Mouse (Mus musculus) neural tube, embryonic 13.5 days (tissue): ENCODE data around the gene Erp27. TPM values are rescaled to one million over a fixed set of nuclear protein-coding genes. Genes with fewer than 3 reads are reported as not detected.

Source experiments
- ATAC-seq: fragments of 200-750 bp; cut with Nextera tagmentation; 2 replicates; pipeline ENCODE4 v1.8.0; 2017; ENCODE audit warnings: low read depth, mild to moderate bottlenecking, moderate TSS enrichment, moderate library complexity
- H3K27ac ChIP-seq: fragments of 300-500 bp; sonication (generic); replicated peaks from 2 replicates; pipeline ENCODE4 v1.5.1; 2015; ENCODE audit warnings: moderate library complexity, mild to moderate bottlenecking, inconsistent platforms
- H3K27me3 ChIP-seq: fragments of 300-500 bp; sonication (generic); 2 replicates; pipeline ENCODE4 v1.6.1; 2015; ENCODE audit warnings: mild to moderate bottlenecking, inconsistent platforms
- H3K36me3 ChIP-seq: fragments of 300-500 bp; sonication (generic); 2 replicates; pipeline ENCODE4 v1.6.1; 2015; ENCODE audit warnings: mild to moderate bottlenecking, inconsistent platforms
- H3K4me1 ChIP-seq: fragments of 300-500 bp; sonication (generic); replicated peaks from 2 replicates; pipeline ENCODE4 v1.6.1; 2015; ENCODE audit warnings: inconsistent platforms
- H3K4me2 ChIP-seq: fragments of 300-500 bp; sonication (generic); 2 replicates; pipeline ENCODE4 v1.6.1; 2015; ENCODE audit warnings: inconsistent platforms, mild to moderate bottlenecking, moderate library complexity
- H3K4me3 ChIP-seq: fragments of 300-500 bp; sonication (generic); 2 replicates; pipeline ENCODE4 v1.5.1; 2015; ENCODE audit warnings: mild to moderate bottlenecking, inconsistent platforms
- H3K9ac ChIP-seq: fragments of 300-500 bp; sonication (generic); 2 replicates; pipeline ENCODE4 v1.6.1; 2015; ENCODE audit warnings: moderate library complexity, mild to moderate bottlenecking, inconsistent platforms
- H3K9me3 ChIP-seq: fragments of 300-500 bp; sonication (generic); 2 replicates; pipeline ENCODE4 v1.6.1; 2016; ENCODE audit warnings: inconsistent platforms
- WGBS: fragments of 180-500 bp; shearing (Covaris S2); methylation state at CpG from one replicate; pipeline ENCODE4 v1.1.7; 2015; 5-methylcytosine and 5-hydroxymethylcytosine counted together
- polyA plus RNA-seq: library from polyadenylated mRNA; unstranded; fragments of >200 nt; fragmentation: Nextera tagmentation; extraction: Ambion mirVana; gene quantifications from 2 replicates; pipeline ENCODE4 v1.2.1, GENCODE M21; 2015

Gene Erp27
- polyA plus RNA-seq, 1 experiment from 2014 or later, result not detected

GRCm38 (mm10) chr6:136937117-136937516 lies 15.1 kb upstream of the Erp27 start:
- H3K36me3 ChIP-seq, result no peaks in the 10 kb centered on the region
- H3K4me3 ChIP-seq, result no peak overlapping the region
- no peak overlapping the region for H3K27ac ChIP-seq
- no peak for ATAC-seq
- H3K9me3 ChIP-seq, result no peaks in the 10 kb centered on the region
- no peak overlapping the region for H3K4me2 ChIP-seq
- peaks cover 5% of the 10 kb centered on the region; the same call in 1 of the 2 replicates for H3K4me1 ChIP-seq
- no peak overlapping the region for H3K9ac ChIP-seq
- H3K27me3 ChIP-seq, result no peaks in the 10 kb centered on the region
- 81% methylated on average over 3 of the region's 3 CpGs for WGBS

GRCm38 (mm10) chr6:136936361-136936760 lies 14.4 kb upstream of the Erp27 start:
- no peak overlapping the region for H3K9ac ChIP-seq
- H3K4me3 ChIP-seq, result no peak overlapping the region
- no peaks in the 10 kb centered on the region for H3K9me3 ChIP-seq
- H3K4me2 ChIP-seq, result no peak overlapping the region
- ATAC-seq, result no peak
- WGBS, result 86% methylated on average over 9 of the region's 9 CpGs
- H3K27me3 ChIP-seq, result no peaks in the 10 kb centered on the region
- H3K27ac ChIP-seq, result no peak overlapping the region
- no peaks in the 10 kb centered on the region for H3K36me3 ChIP-seq
- H3K4me1 ChIP-seq, result no peaks in the 10 kb centered on the region; the same call in 1 of the 2 replicates

- Histone ChIP-seq H3K27ac (no peak overlapping the region), H3K4me2 (no peak overlapping the region), H3K27me3 (no peaks in the 10 kb centered on the region), H3K9me3 (no peaks in the 10 kb centered on the region), H3K4me1 (peaks cover 3% of the 10 kb centered on the region), H3K4me3 (no peak overlapping the region), H3K9ac (no peak overlapping the region), H3K36me3 (no peaks in the 10 kb centered on the region)
- WGBS, result 68% methylated on average over 3 of the region's 3 CpGs
- no peak for ATAC-seq
Measured at GRCm38 (mm10) chr6:136935233-136935632, 13.3 kb upstream of the Erp27 start.

DNA sequence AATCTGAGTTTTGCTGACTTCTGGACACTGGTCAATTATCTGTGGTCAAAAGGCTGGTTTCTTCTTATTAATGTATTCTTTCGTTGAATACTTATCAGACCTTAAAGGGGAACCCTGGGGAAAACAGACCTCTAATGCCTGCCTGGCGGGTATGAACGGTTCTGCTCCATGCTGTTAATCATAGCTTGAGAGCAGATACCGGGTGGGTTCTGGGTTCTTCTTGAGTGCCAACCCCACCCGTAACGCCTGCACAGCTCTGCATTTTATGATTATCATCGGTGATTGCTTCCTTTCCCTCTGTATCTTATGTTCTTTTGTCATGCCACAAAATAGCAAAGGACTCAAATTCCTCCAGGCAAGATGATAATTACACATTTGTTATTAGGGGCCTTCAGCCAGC lies 12.1 kb upstream of the Erp27 start:
- H3K4me3 ChIP-seq, result no peak overlapping the region
- no peaks in the 10 kb centered on the region for H3K27me3 ChIP-seq
- no peak overlapping the region for H3K27ac ChIP-seq
- H3K36me3 ChIP-seq, result no peaks in the 10 kb centered on the region
- H3K9me3 ChIP-seq, result no peaks in the 10 kb centered on the region
- ATAC-seq, result no peak
- 70% methylated on average over 7 of the region's 7 CpGs for WGBS
- no peak overlapping the region for H3K9ac ChIP-seq
- H3K4me2 ChIP-seq, result no peak overlapping the region
- H3K4me1 ChIP-seq, result peaks cover 3% of the 10 kb centered on the region

GRCm38 (mm10) chr6:136931246-136931645 lies 9.3 kb upstream of the Erp27 start:
- Histone ChIP-seq H3K9ac (no peak overlapping the region), H3K4me1 (peaks cover 3% of the 10 kb centered on the region), H3K4me2 (no peak overlapping the region), H3K4me3 (no peak overlapping the region), H3K36me3 (no peaks in the 10 kb centered on the region), H3K9me3 (no peaks in the 10 kb centered on the region), H3K27ac (no peak overlapping the region; the same call in 1 of the 2 replicates), H3K27me3 (no peaks in the 10 kb centered on the region)
- no peak for ATAC-seq
- WGBS, result 89% methylated on average over 13 of the region's 13 CpGs

- no peak overlapping the region for H3K4me3 ChIP-seq
- H3K27ac ChIP-seq, result no peak overlapping the region; the same call in 1 of the 2 replicates
- ATAC-seq, result no peak
- no peaks in the 10 kb centered on the region for H3K36me3 ChIP-seq
- no peaks in the 10 kb centered on the region for H3K27me3 ChIP-seq
- 0 out of 2 replicates have a peak overlapping the region, but pooled peaks have one; percentile 1 for H3K9ac ChIP-seq
- H3K4me1 ChIP-seq, result peaks cover 3% of the 10 kb centered on the region
- no peak overlapping the region for H3K4me2 ChIP-seq
- no peaks in the 10 kb centered on the region for H3K9me3 ChIP-seq
- WGBS, result 56% methylated on average over 12 of the region's 12 CpGs
Measured at GRCm38 (mm10) chr6:136930677-136931076, 8.7 kb upstream of the Erp27 start.

GRCm38 (mm10) chr6:136927626-136928025 lies 5.6 kb upstream of the Erp27 start:
- Histone ChIP-seq H3K9me3 (no peaks in the 10 kb centered on the region), H3K27ac (no peak overlapping the region), H3K9ac (no peak overlapping the region), H3K4me2 (no peak overlapping the region), H3K27me3 (no peaks in the 10 kb centered on the region), H3K4me1 (peaks cover 3% of the 10 kb centered on the region; the same call in 1 of the 2 replicates), H3K4me3 (no peak overlapping the region), H3K36me3 (no peaks in the 10 kb centered on the region)
- WGBS, result 91% methylated on average over 1 of the region's 1 CpGs
- no peak for ATAC-seq

- H3K9ac ChIP-seq, result no peak overlapping the region
- no peaks in the 10 kb centered on the region for H3K36me3 ChIP-seq
- no peak for ATAC-seq
- no peaks in the 10 kb centered on the region for H3K4me1 ChIP-seq
- H3K4me3 ChIP-seq, result no peak overlapping the region
- no peaks in the 10 kb centered on the region for H3K27me3 ChIP-seq
- H3K4me2 ChIP-seq, result no peak overlapping the region
- no peak overlapping the region for H3K27ac ChIP-seq
- 83% methylated on average over 8 of the region's 8 CpGs for WGBS
- H3K9me3 ChIP-seq, result no peaks in the 10 kb centered on the region
Measured at GRCm38 (mm10) chr6:136925049-136925448, 3.1 kb upstream of the Erp27 start.

DNA sequence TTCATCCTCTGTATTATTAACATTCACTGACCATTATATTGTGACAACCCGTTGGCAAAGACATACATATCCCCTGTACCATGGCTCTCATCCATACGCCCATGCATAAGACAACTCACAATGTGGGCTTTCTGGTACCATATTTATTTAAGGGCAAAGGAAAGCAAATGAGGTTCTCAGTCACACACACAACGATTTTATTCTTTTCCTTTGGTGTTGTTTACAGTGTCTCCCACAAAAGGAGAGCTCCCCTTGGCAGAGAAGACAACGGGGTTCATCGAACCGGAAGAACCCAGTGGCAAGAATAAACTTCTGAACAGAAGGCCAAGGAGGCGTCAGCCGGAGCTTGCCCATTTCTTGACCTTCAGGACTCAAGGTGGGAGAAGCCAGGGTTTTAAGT lies 1.6 kb upstream of the Erp27 start, which contains the start of gene Pde6h:
Gene Pde6h (plus strand): TSS at position 301 of the 400 bp plus-strand sequence.
- Histone ChIP-seq H3K27me3 (no peaks in the 10 kb centered on the region), H3K27ac (no peak within 1 kb of the TSS), H3K9me3 (no peaks in the 10 kb centered on the region), H3K4me2 (no peak within 1 kb of the TSS), H3K4me1 (no peaks in the 10 kb centered on the region), H3K4me3 (no peak within 1 kb of the TSS), H3K36me3 (no peaks in the 10 kb centered on the region), H3K9ac (no peak within 1 kb of the TSS)
- 87% methylated on average over 8 of the region's 8 CpGs for WGBS
- no peak for ATAC-seq

DNA sequence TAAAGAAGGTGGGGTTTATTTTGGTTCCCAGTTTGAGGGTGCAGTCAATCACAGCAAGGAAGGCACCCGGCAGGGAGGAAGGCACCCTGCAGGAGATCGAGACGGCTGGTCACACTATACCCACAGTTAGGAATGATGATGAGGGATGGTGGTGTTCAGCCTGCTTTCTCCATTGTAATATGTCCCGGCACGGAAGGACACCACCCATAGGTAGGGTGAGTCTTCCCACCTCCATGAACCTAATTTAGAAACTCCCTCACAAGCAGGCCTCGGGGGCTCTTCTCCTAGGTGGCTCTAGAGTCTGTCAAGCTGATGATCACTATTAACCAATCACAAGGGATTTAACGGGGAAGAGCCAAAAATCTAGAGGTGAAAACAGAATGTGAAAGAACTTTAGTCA lies 891 bp upstream of the Erp27 start:
- Histone ChIP-seq H3K4me2 (no peak overlapping the region), H3K4me3 (no peak overlapping the region), H3K27me3 (no peaks in the 10 kb centered on the region), H3K4me1 (no peaks in the 10 kb centered on the region), H3K9ac (no peak overlapping the region), H3K36me3 (no peaks in the 10 kb centered on the region), H3K9me3 (no peaks in the 10 kb centered on the region), H3K27ac (no peak overlapping the region)
- 89% methylated on average over 7 of the region's 7 CpGs for WGBS
- no peak for ATAC-seq

- Histone ChIP-seq H3K9ac (no peak overlapping the region), H3K27ac (no peak overlapping the region), H3K27me3 (no peaks in the 10 kb centered on the region), H3K4me1 (no peaks in the 10 kb centered on the region), H3K9me3 (no peaks in the 10 kb centered on the region), H3K36me3 (no peaks in the 10 kb centered on the region), H3K4me3 (no peak overlapping the region), H3K4me2 (no peak overlapping the region)
- 84% methylated on average over 7 of the region's 7 CpGs for WGBS
- no peak for ATAC-seq
Measured at GRCm38 (mm10) chr6:136921601-136922000, 379 bp downstream of the Erp27 start.

DNA sequence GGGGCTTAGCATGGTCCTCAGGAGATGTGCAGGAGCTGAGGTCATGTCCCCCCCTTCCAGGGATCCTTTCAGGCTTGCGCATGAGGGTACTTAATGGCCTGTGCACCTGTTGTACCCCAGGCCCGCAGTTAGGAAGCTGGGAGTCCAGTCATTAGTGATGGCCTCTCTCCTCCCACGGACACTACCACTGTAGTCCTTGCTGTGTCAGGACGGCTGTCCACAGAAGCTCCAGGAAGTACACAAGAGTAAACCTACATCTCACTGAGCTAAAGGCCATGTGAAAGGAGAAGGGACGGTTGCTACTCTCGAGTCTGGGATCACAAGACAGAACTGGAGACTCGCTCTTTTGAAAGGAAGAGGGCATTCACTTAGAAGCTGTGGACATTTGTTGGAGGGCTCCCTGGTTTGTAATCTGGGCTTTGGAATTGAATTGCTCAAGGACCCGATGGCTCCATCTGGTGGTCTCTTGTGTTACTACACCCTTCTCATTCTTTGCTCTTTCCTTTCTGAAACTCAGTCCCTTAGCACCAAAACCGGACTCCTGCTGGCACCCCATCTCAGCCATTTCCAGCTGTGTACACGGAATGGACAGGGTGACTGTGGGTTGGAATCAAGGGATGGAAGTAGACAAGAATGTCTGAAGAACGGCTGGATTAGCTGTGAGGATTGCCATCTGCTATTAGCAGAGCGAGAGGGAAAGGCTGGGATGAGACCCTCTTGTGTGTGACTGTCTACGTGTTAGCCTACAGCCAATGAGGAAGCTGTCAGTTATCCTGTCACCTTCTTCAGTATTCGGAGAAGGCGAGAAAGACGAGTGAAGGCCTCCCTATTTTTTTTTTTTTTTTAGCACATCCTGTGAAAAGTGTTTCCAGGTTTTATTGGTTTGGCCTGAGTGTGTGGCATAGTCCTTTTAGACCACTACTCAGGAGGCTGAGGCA lies 1.4 kb downstream of the Erp27 start:
- Histone ChIP-seq H3K4me1 (no peaks in the 10 kb centered on the region), H3K27me3 (no peaks in the 10 kb centered on the region), H3K9ac (no peak overlapping the region), H3K36me3 (no peaks in the 10 kb centered on the region), H3K9me3 (no peaks in the 10 kb centered on the region), H3K4me3 (no peak overlapping the region), H3K27ac (no peak overlapping the region), H3K4me2 (no peak overlapping the region)
- no peak; the same call in 1 of the 2 replicates for ATAC-seq
- 43% methylated on average over 16 of the region's 16 CpGs for WGBS
